Mouse (Mus musculus) CD4-positive, CD25-positive, alpha-beta regulatory T cell (primary cell): ENCODE results near the gene Skp2. TPM values are rescaled to one million over a fixed set of nuclear protein-coding genes. Genes with fewer than 3 reads are reported as not detected.

ENCODE experiments used
- polyA plus RNA-seq: library from polyadenylated mRNA; unstranded; fragments of 100-300 nt; shearing (Covaris generic); gene quantifications from one replicate; pipeline ENCODE4 v1.2.1, GENCODE M21; 2017

Gene Skp2
- 5.6 TPM for polyA plus RNA-seq

GRCm38 (mm10) chr15:9155325-9155724 lies at the start of gene Skp2:
TSS of gene Skp2 (minus strand) at chr15:9155425.

DNA sequence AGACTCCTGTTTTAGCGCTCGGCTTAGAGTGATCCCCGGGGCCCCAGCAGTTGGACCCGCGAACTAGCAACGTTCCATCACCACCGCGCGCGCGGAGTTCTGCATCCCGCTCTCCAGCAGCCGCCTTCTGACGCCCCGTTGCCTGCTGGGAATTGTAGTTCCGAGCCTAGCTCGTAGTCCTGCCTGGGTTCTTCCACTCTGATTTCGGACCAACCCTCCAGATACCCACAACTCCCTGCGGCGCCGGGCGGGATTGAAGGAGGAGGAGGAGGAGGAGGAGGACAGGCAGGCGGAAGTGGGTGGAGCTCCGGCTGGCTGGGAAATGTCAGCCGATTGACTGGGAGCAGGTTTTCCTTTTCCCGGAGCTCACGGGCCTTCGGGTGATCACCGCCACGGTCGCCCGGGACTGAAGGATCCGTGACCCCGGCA lies 15.0 kb downstream of the Skp2 start, which contains the start of gene Lmbrd2:
Gene Lmbrd2 (plus strand): TSS at position 299 of the 429 bp plus-strand sequence.

GRCm38 (mm10) chr15:9070912-9071555 lies 84.2 kb downstream of the Skp2 start, which contains the start of gene Nadk2:
TSS of gene Nadk2 (plus strand) at chr15:9071260.

Other genes starting within 250 kb of the Skp2 start
- 0.28 TPM for gene Ranbp3l, start 187.5 kb downstream of the Skp2 start, polyA plus RNA-seq
- gene Nadk2, start 84.2 kb downstream of the Skp2 start, polyA plus RNA-seq = 17.9 TPM
- gene Lmbrd2, start 14.9 kb downstream of the Skp2 start, polyA plus RNA-seq = 3.5 TPM
- not detected for gene Ugt3a1, start 121.5 kb upstream of the Skp2 start, polyA plus RNA-seq
- gene Ugt3a2, start 180.1 kb upstream of the Skp2 start, polyA plus RNA-seq = not detected